Mouse (Mus musculus): ENCODE measurements around the gene Art4. TPM values are rescaled to one million over a fixed set of nuclear protein-coding genes. Genes with fewer than 3 reads are reported as not detected.
"Not testable (repeated sequence)": the region's sequence is repeated elsewhere in the genome, so short reads cannot be mapped to it uniquely, and the experiment has no call there.

Art4 gene
- polyA plus RNA-seq, 1 experiment from 2014 or later, result 0.55 TPM

GRCm38 (mm10) chr6:136889554-136889953, 32.0 kb upstream of the Art4 start:
- Histone ChIP-seq H3K27me3 (no peaks in the 10 kb centered on the region), H3K36me3 (replicated peaks) (no peaks in the 10 kb centered on the region), H3K4me3 (replicated peaks) (no peak overlapping the region), H3K4me2 (no peak overlapping the region), H3K27ac (no peak overlapping the region), H3K4me1 (no peaks in the 10 kb centered on the region), H3K9me3 (no peaks in the 10 kb centered on the region), H3K9ac (no peak overlapping the region)
- WGBS, result 91% methylated on average over 6 of the region's 6 CpGs
- ATAC-seq (ENCODE audit: low FRiP score), result no peak

DNA sequence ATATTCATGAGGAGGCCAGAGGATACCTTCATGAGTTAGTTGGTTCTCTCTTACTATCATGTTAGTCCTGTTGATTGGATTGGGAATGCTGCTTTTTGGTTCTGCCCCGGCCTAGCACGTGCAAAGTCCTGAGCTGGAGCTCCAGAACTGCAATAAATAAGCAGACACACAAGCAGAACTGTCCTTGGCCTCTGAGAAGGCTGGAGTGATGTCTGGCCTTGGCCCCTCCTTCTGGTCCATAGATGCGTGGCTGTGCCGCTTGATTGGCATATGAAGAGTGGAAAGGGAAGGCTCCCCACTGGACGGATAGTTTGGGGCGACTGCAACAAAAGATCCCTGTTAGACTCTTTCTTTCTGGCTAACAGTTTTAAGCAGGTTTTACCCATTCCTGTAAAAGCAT, 31.5 kb upstream of the Art4 start:
- no peak for ATAC-seq (ENCODE audit: low FRiP score)
- Histone ChIP-seq H3K4me2 (no peak overlapping the region), H3K4me3 (replicated peaks) (no peak overlapping the region), H3K27ac (no peak overlapping the region), H3K27me3 (no peaks in the 10 kb centered on the region), H3K9me3 (no peaks in the 10 kb centered on the region), H3K9ac (no peak overlapping the region), H3K36me3 (replicated peaks) (no peaks in the 10 kb centered on the region), H3K4me1 (no peaks in the 10 kb centered on the region)
- 90% methylated on average over 6 of the region's 6 CpGs for WGBS

- 86% methylated on average over 9 of the region's 9 CpGs for whole genome bisulfite sequencing
- no peak for ATAC-seq (ENCODE audit: low FRiP score)
- Histone ChIP-seq H3K9ac (no peak overlapping the region), H3K9me3 (no peaks in the 10 kb centered on the region), H3K4me3 (replicated peaks) (no peak overlapping the region), H3K4me2 (no peak overlapping the region), H3K36me3 (replicated peaks) (no peaks in the 10 kb centered on the region), H3K4me1 (no peaks in the 10 kb centered on the region), H3K27ac (no peak overlapping the region), H3K27me3 (no peaks in the 10 kb centered on the region)
Observed at GRCm38 (mm10) chr6:136887854-136888253, 30.3 kb upstream of the Art4 start.

DNA sequence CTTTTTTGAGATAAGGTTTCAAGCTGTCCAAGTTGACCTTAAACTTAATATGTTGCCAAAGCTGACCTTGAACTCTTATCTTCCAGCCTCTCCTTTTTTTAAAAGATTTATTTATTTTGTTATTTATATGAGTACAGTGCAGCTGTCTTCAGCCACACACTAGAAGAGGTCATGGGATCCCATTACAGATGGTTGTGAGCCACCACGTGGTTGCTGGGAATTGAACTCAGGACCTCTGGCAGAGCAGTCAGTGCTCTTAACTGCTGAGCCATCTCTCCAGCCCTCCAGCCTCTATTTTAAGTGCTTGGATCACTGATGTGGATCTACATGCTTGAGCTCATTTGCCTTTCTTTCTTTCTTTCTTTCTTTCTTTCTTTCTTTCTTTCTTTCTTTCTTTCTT, 27.2 kb upstream of the Art4 start:
- WGBS, result 62% methylated on average over 1 of the region's 1 CpGs
- not testable (repeated sequence) for H3K4me3 ChIP-seq (replicated peaks); H3K4me1 ChIP-seq; H3K4me2 ChIP-seq; H3K9ac ChIP-seq; H3K9me3 ChIP-seq; H3K36me3 ChIP-seq (replicated peaks); H3K27me3 ChIP-seq; H3K27ac ChIP-seq; ATAC-seq (ENCODE audit: low FRiP score)

DNA sequence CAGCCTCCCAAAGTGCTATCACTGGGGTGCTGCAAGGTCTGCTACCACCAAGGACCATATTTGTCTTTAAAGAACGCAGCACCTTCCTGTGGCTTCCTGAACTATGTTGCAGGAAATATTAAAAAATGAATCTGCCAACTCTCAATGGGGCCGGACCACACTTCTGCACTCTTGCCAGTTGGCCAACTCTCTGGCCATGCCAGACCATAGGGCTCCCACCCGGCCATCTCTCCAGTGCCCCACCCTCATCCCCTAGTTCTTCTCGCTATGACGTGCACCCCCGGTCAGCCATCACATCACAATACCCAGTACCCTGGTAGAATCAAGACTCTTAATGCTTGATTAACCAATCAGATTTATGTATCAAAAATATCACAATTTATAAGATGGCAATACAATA, 26.4 kb upstream of the Art4 start:
- no peaks in the 10 kb centered on the region for H3K36me3 ChIP-seq (replicated peaks)
- no peak overlapping the region for H3K4me2 ChIP-seq
- H3K4me1 ChIP-seq, result no peaks in the 10 kb centered on the region
- H3K27me3 ChIP-seq, result no peaks in the 10 kb centered on the region
- no peak overlapping the region for H3K27ac ChIP-seq
- no peak overlapping the region for H3K9ac ChIP-seq
- 97% methylated on average over 6 of the region's 6 CpGs for WGBS
- no peak overlapping the region for H3K4me3 ChIP-seq (replicated peaks)
- H3K9me3 ChIP-seq, result no peaks in the 10 kb centered on the region
- ATAC-seq (ENCODE audit: low FRiP score), result no peak

DNA sequence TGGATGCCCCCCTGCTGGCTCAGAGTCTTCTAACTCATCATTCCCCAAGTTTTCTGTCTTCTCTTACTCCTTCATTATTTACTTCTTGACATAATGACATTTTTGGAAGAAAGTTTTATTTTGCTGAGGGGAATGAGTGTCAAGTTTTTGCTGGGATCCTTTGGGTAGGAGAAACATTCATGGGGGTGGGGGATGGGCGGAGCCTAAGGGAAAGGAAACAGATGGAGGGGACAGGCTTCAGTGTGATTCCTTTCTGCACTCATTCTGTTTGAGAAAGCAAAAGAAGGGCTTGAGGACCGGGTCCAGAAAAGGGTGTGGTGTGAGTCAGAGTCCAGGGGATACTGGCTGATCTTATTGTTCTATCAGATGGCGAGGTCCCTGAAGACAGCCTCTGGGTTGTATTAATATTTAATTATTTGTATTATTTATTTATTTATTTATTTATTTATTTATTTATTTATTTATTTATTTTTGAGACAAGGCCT, 25.9 kb upstream of the Art4 start:
- 89% methylated on average over 3 of the region's 3 CpGs for WGBS
- no peak overlapping the region for H3K9ac ChIP-seq
- H3K4me1 ChIP-seq, result no peaks in the 10 kb centered on the region

GRCm38 (mm10) chr6:136881678-136882077, 24.1 kb upstream of the Art4 start:
- H3K27ac ChIP-seq, result no peak overlapping the region
- 75% methylated on average over 8 of the region's 8 CpGs for WGBS
- H3K4me1 ChIP-seq, result no peaks in the 10 kb centered on the region
- H3K27me3 ChIP-seq, result no peaks in the 10 kb centered on the region
- no peak overlapping the region for H3K9ac ChIP-seq
- no peaks in the 10 kb centered on the region for H3K36me3 ChIP-seq (replicated peaks)
- H3K9me3 ChIP-seq, result no peaks in the 10 kb centered on the region
- no peak overlapping the region for H3K4me3 ChIP-seq (replicated peaks)
- ATAC-seq (ENCODE audit: low FRiP score), result no peak
- H3K4me2 ChIP-seq, result no peak overlapping the region

More for the DNA sequence above, 25.9 kb upstream of the Art4 start:
- no peaks in the 10 kb centered on the region for H3K36me3 ChIP-seq (replicated peaks)
- no peak for ATAC-seq (ENCODE audit: low FRiP score)
- no peaks in the 10 kb centered on the region for H3K9me3 ChIP-seq
- H3K27me3 ChIP-seq, result no peaks in the 10 kb centered on the region
- no peak overlapping the region for H3K27ac ChIP-seq
- no peak overlapping the region for H3K4me2 ChIP-seq
- no peak overlapping the region for H3K4me3 ChIP-seq (replicated peaks)

DNA sequence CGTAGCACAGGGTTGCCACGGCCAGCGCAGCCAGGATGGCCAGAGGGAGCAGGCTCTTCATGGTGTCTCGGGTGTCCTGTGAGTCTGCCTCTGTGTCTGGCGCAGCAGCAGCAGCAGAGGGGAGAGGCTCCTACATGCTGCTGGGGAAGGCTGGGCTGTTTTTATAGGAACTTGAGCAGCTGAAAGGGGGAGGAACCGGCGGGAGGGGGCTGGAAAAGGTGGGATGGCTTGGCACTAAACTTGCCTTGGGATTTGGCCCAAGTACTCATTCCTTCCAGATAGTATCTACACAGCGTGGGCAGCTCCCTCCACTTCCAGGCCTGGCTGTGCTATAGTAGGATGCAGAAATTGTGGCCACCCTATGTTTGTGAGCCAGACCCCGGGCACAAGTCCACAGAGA, 18.1 kb upstream of the Art4 start, which contains the start of gene Mgp:
Mgp (minus strand) TSS at position 154 of the 400 bp plus-strand sequence.
- Histone ChIP-seq H3K27me3 (no peaks in the 10 kb centered on the region), H3K36me3 (replicated peaks) (no peaks in the 10 kb centered on the region), H3K27ac (no peak within 1 kb of the TSS), H3K4me1 (peaks cover 3% of the 10 kb centered on the region; the same call in 1 of the 2 replicates), H3K4me3 (replicated peaks) (no peak within 1 kb of the TSS), H3K4me2 (no peak within 1 kb of the TSS), H3K9me3 (no peaks in the 10 kb centered on the region), H3K9ac (no peak within 1 kb of the TSS)
- no peak for ATAC-seq (ENCODE audit: low FRiP score)
- WGBS, result 75% methylated on average over 9 of the region's 9 CpGs

DNA sequence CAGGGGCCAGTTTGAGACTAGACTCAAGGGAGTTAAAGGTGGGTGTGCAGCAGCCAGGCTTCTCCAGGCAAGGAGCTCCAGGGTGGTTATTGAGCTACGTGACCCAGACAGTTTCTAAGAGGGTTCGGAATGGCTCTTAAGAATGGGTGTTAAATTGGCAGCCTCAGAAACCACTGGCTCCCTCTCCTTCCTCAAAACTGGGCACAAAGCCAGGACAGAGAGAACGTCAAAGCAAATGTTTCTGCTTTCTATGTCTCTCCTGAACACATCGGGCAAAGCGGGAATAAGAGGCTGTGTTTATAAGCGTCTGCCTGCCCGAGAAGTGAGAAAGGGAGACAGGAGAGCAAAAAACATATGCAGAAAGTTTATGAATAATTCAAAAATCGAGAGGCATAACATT, 17.1 kb upstream of the Art4 start:
- no peak for ATAC-seq (ENCODE audit: low FRiP score)

GRCm38 (mm10) chr6:136868921-136869320, 11.4 kb upstream of the Art4 start:
- Histone ChIP-seq H3K4me3 (replicated peaks) (no peak overlapping the region), H3K36me3 (replicated peaks) (no peaks in the 10 kb centered on the region), H3K4me1 (no peaks in the 10 kb centered on the region), H3K27ac (no peak overlapping the region), H3K4me2 (no peak overlapping the region), H3K9ac (no peak overlapping the region), H3K9me3 (no peaks in the 10 kb centered on the region), H3K27me3 (no peaks in the 10 kb centered on the region)
- no peak for ATAC-seq (ENCODE audit: low FRiP score)
- 88% methylated on average over 5 of the region's 5 CpGs for WGBS

More for the DNA sequence above, 17.1 kb upstream of the Art4 start:
- Histone ChIP-seq H3K9ac (no peak overlapping the region), H3K4me2 (no peak overlapping the region), H3K4me1 (peaks cover 3% of the 10 kb centered on the region; the same call in 1 of the 2 replicates), H3K4me3 (replicated peaks) (no peak overlapping the region), H3K27me3 (no peaks in the 10 kb centered on the region), H3K9me3 (no peaks in the 10 kb centered on the region), H3K27ac (no peak overlapping the region), H3K36me3 (replicated peaks) (no peaks in the 10 kb centered on the region)
- WGBS, result 45% methylated on average over 8 of the region's 8 CpGs

DNA sequence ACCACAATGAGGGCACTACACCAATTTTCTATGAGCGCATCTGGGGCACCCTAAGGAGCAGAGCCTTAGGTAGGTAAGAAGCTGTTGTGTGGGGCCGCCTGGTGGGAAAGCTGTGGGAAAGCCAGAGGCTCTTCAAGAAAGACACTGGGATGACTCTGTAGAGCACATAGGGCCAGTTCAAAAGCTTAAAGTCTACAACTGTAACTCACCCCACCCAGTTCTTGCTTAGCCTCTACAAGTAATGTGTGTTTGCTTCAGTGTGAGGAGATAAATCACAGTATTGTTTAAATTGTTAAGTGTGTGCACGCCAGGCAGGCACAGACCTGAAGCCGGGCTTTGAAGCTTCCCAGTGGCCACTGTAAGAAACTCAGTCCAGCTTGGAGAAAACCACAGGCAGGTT, 8.6 kb upstream of the Art4 start:
- ATAC-seq (ENCODE audit: low FRiP score), result no peak
- Histone ChIP-seq H3K9ac (no peak overlapping the region), H3K4me2 (no peak overlapping the region), H3K4me3 (replicated peaks) (no peak overlapping the region), H3K9me3 (no peaks in the 10 kb centered on the region), H3K4me1 (no peaks in the 10 kb centered on the region), H3K27me3 (no peaks in the 10 kb centered on the region), H3K27ac (no peak overlapping the region), H3K36me3 (replicated peaks) (no peaks in the 10 kb centered on the region)
- WGBS, result 80% methylated on average over 4 of the region's 4 CpGs

GRCm38 (mm10) chr6:136865360-136865759, 7.8 kb upstream of the Art4 start:
- Histone ChIP-seq H3K9me3 (no peaks in the 10 kb centered on the region), H3K36me3 (replicated peaks) (no peaks in the 10 kb centered on the region), H3K27ac (no peak overlapping the region), H3K27me3 (no peaks in the 10 kb centered on the region), H3K9ac (no peak overlapping the region), H3K4me2 (no peak overlapping the region), H3K4me3 (replicated peaks) (no peak overlapping the region), H3K4me1 (no peaks in the 10 kb centered on the region)
- no peak for ATAC-seq (ENCODE audit: low FRiP score)
- 91% methylated on average over 5 of the region's 5 CpGs for WGBS

DNA sequence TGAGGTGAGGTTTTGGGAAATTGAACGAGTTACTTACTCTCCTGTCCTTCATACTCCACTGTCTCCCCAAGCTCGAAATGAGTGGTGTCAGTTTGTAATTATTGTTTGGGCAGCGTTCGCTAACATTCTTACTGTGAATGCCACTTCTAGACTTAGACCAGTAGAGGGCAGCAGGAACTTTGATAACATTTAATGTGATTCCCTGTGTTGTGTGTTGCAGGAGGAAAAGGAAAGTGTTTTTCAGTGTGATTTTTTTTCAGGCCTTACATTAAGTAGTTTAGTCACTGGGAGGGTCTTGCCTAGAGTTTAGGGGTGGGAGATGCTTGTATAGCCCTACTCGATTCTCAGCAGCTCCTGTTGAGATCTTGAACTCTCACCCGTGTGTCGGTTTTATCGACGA, 3.5 kb upstream of the Art4 start:
- Histone ChIP-seq H3K4me3 (replicated peaks) (no peak overlapping the region), H3K4me2 (no peak overlapping the region), H3K9ac (no peak overlapping the region), H3K9me3 (no peaks in the 10 kb centered on the region), H3K36me3 (replicated peaks) (no peaks in the 10 kb centered on the region), H3K4me1 (no peaks in the 10 kb centered on the region), H3K27me3 (no peaks in the 10 kb centered on the region), H3K27ac (no peak overlapping the region)
- 52% methylated on average over 9 of the region's 9 CpGs for WGBS
- peak; percentile 44; the same call in 1 of the 2 replicates for ATAC-seq (ENCODE audit: low FRiP score)

Measured in forebrain, embryonic 12.5 days (tissue).